ENCODE assay signal across 8 mouse cellular contexts in the genomic region with DNA sequence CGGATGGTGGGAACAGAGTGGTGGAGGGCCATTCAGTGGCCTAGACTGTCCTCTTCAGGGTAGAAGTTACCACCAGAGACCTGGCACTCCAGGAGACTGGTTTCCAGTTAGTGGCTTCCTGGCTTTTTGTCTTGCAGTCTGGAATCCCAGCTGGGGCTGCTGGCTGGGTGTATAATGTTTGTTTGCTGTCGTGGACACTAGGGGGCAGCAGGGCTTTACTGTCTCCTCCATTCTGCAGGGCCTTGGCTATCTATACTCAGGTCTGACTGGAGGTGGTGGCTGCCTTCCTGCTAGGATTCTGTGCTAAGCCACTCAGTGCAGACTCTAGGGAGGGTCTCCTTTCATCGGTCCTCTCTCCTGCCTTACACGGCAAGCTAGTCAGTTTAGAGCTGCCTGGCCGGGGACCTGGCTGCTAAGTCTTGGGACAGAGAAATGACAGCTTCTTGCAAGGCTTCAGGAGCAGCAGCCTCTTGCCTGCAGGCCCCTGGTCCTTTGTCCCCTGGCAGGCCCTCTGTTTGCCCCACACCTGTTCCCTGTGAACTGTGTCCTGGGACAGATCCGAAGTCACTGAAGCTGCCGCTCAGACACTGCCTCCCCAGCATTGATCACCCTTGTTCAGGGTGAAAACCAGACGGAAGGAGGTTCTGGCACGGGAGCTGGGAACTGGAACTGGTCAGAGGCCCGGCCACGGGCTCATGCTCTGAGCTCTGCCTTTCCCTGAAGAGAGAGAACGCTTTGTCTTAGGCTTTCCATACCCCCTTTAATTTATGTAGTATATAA. TPM values are rescaled to one million over a fixed set of nuclear protein-coding genes. Genes with fewer than 3 reads are reported as not detected.
DNase-seq lines count a peak whose midpoint lies in the region; ATAC-seq and TF ChIP-seq lines count a peak whose summit lies in the region.

No protein-coding gene starts in this region.

- WGBS in heart, embryonic 12.5 days = 74% methylated on average over 12 of the region's 12 CpGs
- 66% methylated on average over 12 of the region's 12 CpGs for WGBS in lung, embryonic 15.5 days

- in situ Hi-C loops in ES-E14 (cut with MboI; ENCODE audit: low sequenced_read_pairs in 2 of 2, unreplicated experiment in 2 of 2) = no loop called here

- H3K4me3 ChIP-seq in ES-E14 (ENCODE audit: insufficient read depth in 1 of 2, low read depth in 1 of 2, low read length in 2 of 2, poor library complexity in 1 of 2, severe bottlenecking in 1 of 2) = no peak overlapping the region
- no peak overlapping the region for H3K4me3 ChIP-seq in heart, embryonic 12.5 days
- H3K4me3 ChIP-seq in lung, embryonic 15.5 days = no peak overlapping the region

- peak; percentile 56; the same call in 1 of the 2 replicates for ATAC-seq in heart, embryonic 12.5 days (ENCODE audit: insufficient number of reproducible peaks, low FRiP score)
- ATAC-seq in lung, embryonic 15.5 days (ENCODE audit: borderline replicate concordance, extremely low read depth, low FRiP score, low TSS enrichment) = 0 out of 2 replicates have a peak, but pooled peaks have one; percentile 15

- no peaks in the 10 kb centered on the region for H3K9me3 ChIP-seq in ES-E14 (ENCODE audit: control insufficient read depth, insufficient read depth, low read depth, low read length)
- H3K9me3 ChIP-seq in heart, embryonic 12.5 days (replicated peaks) = no peaks in the 10 kb centered on the region
- H3K9me3 ChIP-seq in lung, embryonic 15.5 days = no peaks in the 10 kb centered on the region

- H3K4me1 ChIP-seq in ES-E14 (ENCODE audit: control insufficient read depth in 2 of 2, insufficient read depth in 2 of 2, low read length in 2 of 2, poor library complexity in 1 of 2) = peaks cover 0 to 5% of the 10 kb centered on the region in 2 experiments; a peak in 2 of 4 replicates
- no peaks in the 10 kb centered on the region for H3K4me1 ChIP-seq in heart, embryonic 12.5 days (replicated peaks)
- no peaks in the 10 kb centered on the region for H3K4me1 ChIP-seq in lung, embryonic 15.5 days

- no peaks in the 10 kb centered on the region; the same call in 1 of the 2 replicates for H3K36me3 ChIP-seq in ES-E14 (ENCODE audit: control insufficient read depth, insufficient read depth, low read length, poor library complexity, severe bottlenecking)
- peaks cover 18% of the 10 kb centered on the region for H3K36me3 ChIP-seq in heart, embryonic 12.5 days
- 0 out of 2 replicates have a peak, but pooled peaks cover 4% of the 10 kb centered on the region for H3K36me3 ChIP-seq in lung, embryonic 15.5 days

- H3K27me3 ChIP-seq in heart, embryonic 12.5 days (replicated peaks) = no peaks in the 10 kb centered on the region
- H3K27me3 ChIP-seq in lung, embryonic 15.5 days = no peaks in the 10 kb centered on the region

- peak; percentile 63 for DNase-seq in ES-E14 (ENCODE audit: low read depth, low spot score)
- peak; percentile 58 for DNase-seq in adrenal gland, postnatal 25 days
- DNase-seq in embryo, embryonic 9.5 days (ENCODE audit: extremely low spot score) = peak; percentile 44
- peak; percentile 78 to 84 for DNase-seq in kidney, postnatal 4 days
- DNase-seq in ovary, postnatal 36 days (ENCODE audit: low spot score) = peak; percentile 52
- no peak for DNase-seq in urinary bladder, postnatal 10 days (ENCODE audit: low spot score)

- no peak overlapping the region for H3K9ac ChIP-seq in ES-E14 (ENCODE audit: insufficient read depth, low read depth, low read length, poor library complexity, severe bottlenecking)
- no peak overlapping the region for H3K9ac ChIP-seq in heart, embryonic 12.5 days
- no peak overlapping the region for H3K9ac ChIP-seq in lung, embryonic 15.5 days

- H3K4me2 ChIP-seq in heart, embryonic 12.5 days = no peak overlapping the region
- no peak overlapping the region for H3K4me2 ChIP-seq in lung, embryonic 15.5 days

- H3K27ac ChIP-seq in ES-E14 (ENCODE audit: insufficient read depth, low read depth, low read length, poor library complexity, severe bottlenecking) = no peak overlapping the region
- no peak overlapping the region for H3K27ac ChIP-seq in heart, embryonic 12.5 days (ENCODE audit: poor library complexity, severe bottlenecking)
- no peak overlapping the region for H3K27ac ChIP-seq in lung, embryonic 15.5 days

TF ChIP-seq in ES-E14, 5 proteins besides CTCF, POLR2A, EP300 and RAD21:
- no peak for TF ChIP-seq ZNF384 (IDR thresholded peaks at IDR 0.05; ENCODE audit: low read depth, low read length)
- no peak for TF ChIP-seq CHD2 (IDR thresholded peaks at IDR 0.05; ENCODE audit: low read depth, low read length)
- TF ChIP-seq ZC3H11A (IDR thresholded peaks at IDR 0.05; ENCODE audit: borderline replicate concordance, low read depth, low read length) = no peak
- no peak for TF ChIP-seq MAFK (IDR thresholded peaks at IDR 0.05; ENCODE audit: insufficient read depth, low read depth, low read length)
- TF ChIP-seq HCFC1 (IDR thresholded peaks at IDR 0.05; ENCODE audit: borderline replicate concordance, insufficient read depth, low read length) = no peak

RNA-seq across cellular contexts. Expression of a gene that starts 22.4 kb away (rescaled TPM):
- 16.5 and 20.6 TPM in 2 replicates for total RNA-seq in ES-E14 (2012; rRNA removed)
- total RNA-seq in adrenal gland, postnatal 25 days (2021) = 88.5 and 93.5 TPM in 2 replicates
- 16.1 and 17.2 TPM in 2 replicates for polyA plus RNA-seq in heart, embryonic 12.5 days (2016; fragmentation: Nextera tagmentation; extraction: Ambion mirVana)
- polyA plus RNA-seq in lung, embryonic 15.5 days (2015; fragmentation: Nextera tagmentation; extraction: Ambion mirVana) = 36.8 TPM in 2 replicates

RNA-seq across cellular contexts. Expression of a gene that starts 33.6 kb away (rescaled TPM):
- 0.13 and 0.48 TPM in 2 replicates for total RNA-seq in ES-E14 (2012; rRNA removed)
- 0.90 and 2.1 TPM in 2 replicates for total RNA-seq in adrenal gland, postnatal 25 days (2021)
- polyA plus RNA-seq in heart, embryonic 12.5 days (2016; fragmentation: Nextera tagmentation; extraction: Ambion mirVana) = not detected in 2 replicates
- polyA plus RNA-seq in lung, embryonic 15.5 days (2015; fragmentation: Nextera tagmentation; extraction: Ambion mirVana) = 0.03 and 0.11 TPM in 2 replicates

RNA-seq across cellular contexts. Expression of a gene that starts 56.6 kb away (rescaled TPM):
- 52.7 and 80.5 TPM in 2 replicates for total RNA-seq in ES-E14 (2012; rRNA removed)
- total RNA-seq in adrenal gland, postnatal 25 days (2021) = 18.4 and 37.3 TPM in 2 replicates
- 41.8 and 49.3 TPM in 2 replicates for polyA plus RNA-seq in heart, embryonic 12.5 days (2016; fragmentation: Nextera tagmentation; extraction: Ambion mirVana)
- 35.6 and 39.2 TPM in 2 replicates for polyA plus RNA-seq in lung, embryonic 15.5 days (2015; fragmentation: Nextera tagmentation; extraction: Ambion mirVana)
